Mouse (Mus musculus) layer of hippocampus, adult 9-11 months (tissue): ENCODE measurements around the gene Btn1a1.

ENCODE experiments used
- DNase-seq: peaks from one replicate; pipeline ENCODE4 v3.0.0; 2022

Gene Btn1a1

GRCm38 (mm10) chr13:23465600-23466109 is at the start of gene Btn1a1:
TSS of gene Btn1a1 (minus strand) at chr13:23465901.
- DNase-seq = no peak

- DNase-seq = no peak
Observed at GRCm38 (mm10) chr13:23515281-23515680, 49.6 kb upstream of the Btn1a1 start.

- DNase-seq = no peak
Observed at GRCm38 (mm10) chr13:23513517-23513916, 47.8 kb upstream of the Btn1a1 start.

- DNase-seq = no peak
Observed at GRCm38 (mm10) chr13:23510127-23510526, 44.4 kb upstream of the Btn1a1 start.

- DNase-seq = no peak
Observed at GRCm38 (mm10) chr13:23506819-23507515, 41.3 kb upstream of the Btn1a1 start.

- no peak for DNase-seq
Observed at GRCm38 (mm10) chr13:23506351-23506750, 40.6 kb upstream of the Btn1a1 start.

- no peak for DNase-seq
Observed at GRCm38 (mm10) chr13:23505662-23506345, 40.1 kb upstream of the Btn1a1 start.

GRCm38 (mm10) chr13:23503797-23504196 is 38.1 kb upstream of the Btn1a1 start:
- DNase-seq = no peak

GRCm38 (mm10) chr13:23502916-23503315 is 37.2 kb upstream of the Btn1a1 start:
- no peak for DNase-seq

- no peak for DNase-seq
Observed at GRCm38 (mm10) chr13:23502031-23502567, 36.4 kb upstream of the Btn1a1 start.

GRCm38 (mm10) chr13:23501511-23501910 is 35.8 kb upstream of the Btn1a1 start:
- no peak for DNase-seq

GRCm38 (mm10) chr13:23500424-23501200 is 34.9 kb upstream of the Btn1a1 start:
- DNase-seq = peak; percentile 45

- no peak for DNase-seq
Observed at GRCm38 (mm10) chr13:23499943-23500342, 34.2 kb upstream of the Btn1a1 start.

GRCm38 (mm10) chr13:23498653-23499052 is 33.0 kb upstream of the Btn1a1 start:
- no peak for DNase-seq

GRCm38 (mm10) chr13:23497656-23498321 is 32.1 kb upstream of the Btn1a1 start:
- no peak for DNase-seq

- no peak for DNase-seq
Observed at GRCm38 (mm10) chr13:23495526-23495925, 29.8 kb upstream of the Btn1a1 start.

- DNase-seq = no peak
Observed at GRCm38 (mm10) chr13:23491990-23492389, 26.3 kb upstream of the Btn1a1 start.

GRCm38 (mm10) chr13:23491263-23491662 is 25.6 kb upstream of the Btn1a1 start:
- DNase-seq = no peak

- no peak for DNase-seq
Observed at GRCm38 (mm10) chr13:23490863-23491262, 25.2 kb upstream of the Btn1a1 start.

GRCm38 (mm10) chr13:23488400-23489322 is 23.0 kb upstream of the Btn1a1 start, which contains the start of gene Btn2a2:
TSS of gene Btn2a2 (minus strand) at chr13:23488857.
- peak; percentile 83 for DNase-seq

GRCm38 (mm10) chr13:23485271-23485670 is 19.6 kb upstream of the Btn1a1 start:
- DNase-seq = no peak
